Mouse (Mus musculus) heart, embryonic 12.5 days (tissue): ENCODE measurements around the gene Ksr2. TPM values are rescaled to one million over a fixed set of nuclear protein-coding genes. Genes with fewer than 3 reads are reported as not detected.

Experiments used
- ATAC-seq: fragments of 200-750 bp; cut with Nextera tagmentation; 2 replicates; pipeline ENCODE4 v1.8.0; 2017; ENCODE audit warnings: moderate TSS enrichment, moderate library complexity; ENCODE audit not compliant: insufficient number of reproducible peaks, low FRiP score
- H3K27ac ChIP-seq: fragments of 300-500 bp; sonication (generic); 2 replicates; pipeline ENCODE4 v1.5.1; 2016; ENCODE audit warnings: mild to moderate bottlenecking, moderate library complexity; ENCODE audit not compliant: poor library complexity, severe bottlenecking
- H3K27me3 ChIP-seq: fragments of 300-500 bp; sonication (generic); replicated peaks from 2 replicates; pipeline ENCODE4 v1.6.1; 2016; ENCODE audit warnings: mild to moderate bottlenecking, moderate library complexity
- H3K36me3 ChIP-seq: fragments of 300-500 bp; sonication (generic); 2 replicates; pipeline ENCODE4 v1.6.1; 2016; ENCODE audit warnings: mild to moderate bottlenecking, moderate library complexity
- H3K4me1 ChIP-seq: fragments of 300-500 bp; sonication (generic); replicated peaks from 2 replicates; pipeline ENCODE4 v1.6.1; 2016; ENCODE audit warnings: mild to moderate bottlenecking
- H3K4me2 ChIP-seq: fragments of 300-500 bp; sonication (generic); 2 replicates; pipeline ENCODE4 v1.6.1; 2016; ENCODE audit warnings: mild to moderate bottlenecking, moderate library complexity
- H3K4me3 ChIP-seq: fragments of 300-500 bp; sonication (generic); 2 replicates; pipeline ENCODE4 v1.5.1; 2016; ENCODE audit warnings: mild to moderate bottlenecking
- H3K9ac ChIP-seq: fragments of 300-500 bp; sonication (generic); 2 replicates; pipeline ENCODE4 v1.6.1; 2016; ENCODE audit warnings: mild to moderate bottlenecking, moderate library complexity
- H3K9me3 ChIP-seq: fragments of 300-500 bp; sonication (generic); replicated peaks from 2 replicates; pipeline ENCODE4 v1.6.1; 2016; ENCODE audit warnings: mild to moderate bottlenecking, moderate library complexity
- WGBS: fragments of 180-500 bp; shearing (Covaris S2); methylation state at CpG from one replicate; pipeline ENCODE4 v1.1.7; 2016; 5-methylcytosine and 5-hydroxymethylcytosine counted together
- polyA plus RNA-seq: library from polyadenylated mRNA; unstranded; fragments of >200 nt; fragmentation: Nextera tagmentation; extraction: Ambion mirVana; gene quantifications from 2 replicates; pipeline ENCODE4 v1.2.1, GENCODE M21; 2016

The Ksr2 gene
- polyA plus RNA-seq, 1 experiment from 2014 or later: 0.15 TPM

DNA sequence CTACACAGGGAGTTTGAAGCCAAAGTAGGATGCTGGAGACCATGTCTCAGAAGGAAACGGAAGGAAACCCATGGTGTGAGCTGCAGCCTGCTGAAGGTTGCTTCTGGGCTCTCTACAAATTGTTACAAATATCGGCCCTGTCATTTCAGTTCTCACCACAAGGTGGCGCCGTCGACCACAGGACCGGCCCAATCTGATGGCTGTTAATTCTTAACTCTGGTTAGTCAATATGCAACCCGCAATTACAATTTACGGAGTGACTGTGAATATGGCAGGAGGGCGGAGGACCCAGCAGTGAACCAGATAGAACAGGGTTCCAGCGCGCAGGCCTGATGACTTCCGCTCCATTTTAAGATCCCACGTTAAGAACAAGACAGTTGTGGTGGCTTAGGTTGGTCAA lies 92.6 kb downstream of the Ksr2 start:
- no peak overlapping the region for H3K9ac ChIP-seq
- no peaks in the 10 kb centered on the region for H3K9me3 ChIP-seq
- no peak overlapping the region for H3K4me2 ChIP-seq
- H3K4me3 ChIP-seq: no peak overlapping the region
- H3K4me1 ChIP-seq: 0 out of 2 replicates have a peak, but pooled peaks cover 11% of the 10 kb centered on the region
- H3K36me3 ChIP-seq: no peaks in the 10 kb centered on the region
- no peak for ATAC-seq
- no peak overlapping the region for H3K27ac ChIP-seq
- H3K27me3 ChIP-seq: peaks cover 5% of the 10 kb centered on the region; the same call in 1 of the 2 replicates
- WGBS: 32% methylated on average over 13 of the region's 13 CpGs

DNA sequence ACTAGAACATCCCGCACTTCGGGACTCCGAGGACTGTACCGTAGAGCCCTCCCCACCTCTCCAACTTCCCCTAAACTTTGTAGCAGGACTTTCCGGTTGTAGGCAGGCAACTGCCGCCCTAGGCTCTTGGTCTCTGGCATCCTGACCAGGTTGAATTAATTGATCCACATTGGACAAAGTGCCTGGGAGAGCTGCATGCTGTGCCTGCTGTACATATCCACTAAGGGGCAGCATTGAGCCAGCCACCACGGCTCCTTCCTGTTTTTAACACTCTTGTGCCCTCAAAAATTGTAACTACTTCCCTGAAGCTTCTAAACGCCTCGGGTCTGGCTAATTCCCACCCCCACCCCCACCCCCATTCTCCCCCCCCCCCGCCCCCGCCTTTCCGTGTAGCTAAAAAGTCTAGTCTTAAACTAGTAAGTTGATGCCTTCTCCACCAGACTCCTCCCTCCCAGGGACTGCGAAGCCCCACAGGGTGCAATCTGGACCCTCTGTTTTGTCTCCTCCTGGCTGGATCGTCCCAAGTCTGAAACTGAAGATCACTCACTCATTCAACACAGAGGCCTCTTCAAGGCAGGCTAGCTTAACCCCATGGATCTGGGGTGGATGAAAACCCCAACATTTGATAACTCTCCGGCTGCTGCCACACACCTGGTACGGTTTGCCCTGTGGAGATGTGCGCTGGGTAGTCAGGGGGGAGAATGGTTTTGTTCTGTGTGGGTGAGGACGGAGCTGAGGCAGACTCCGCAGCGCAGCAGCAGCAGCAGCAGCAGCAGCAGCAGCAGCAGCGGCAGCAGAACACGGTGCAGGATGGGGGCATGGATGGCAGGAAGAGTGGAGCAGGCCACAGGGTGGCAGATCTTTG lies 95.9 kb downstream of the Ksr2 start:
- H3K4me2 ChIP-seq: peak overlapping the region; percentile 41
- no peak for ATAC-seq
- H3K27me3 ChIP-seq: peaks cover 9% of the 10 kb centered on the region; the same call in 1 of the 2 replicates
- no peak overlapping the region for H3K4me3 ChIP-seq
- H3K9me3 ChIP-seq: no peaks in the 10 kb centered on the region
- no peaks in the 10 kb centered on the region for H3K36me3 ChIP-seq
- no peak overlapping the region for H3K9ac ChIP-seq
- H3K27ac ChIP-seq: no peak overlapping the region
- WGBS: 42% methylated on average over 22 of the region's 22 CpGs
- H3K4me1 ChIP-seq: 0 out of 2 replicates have a peak, but pooled peaks cover 11% of the 10 kb centered on the region

DNA sequence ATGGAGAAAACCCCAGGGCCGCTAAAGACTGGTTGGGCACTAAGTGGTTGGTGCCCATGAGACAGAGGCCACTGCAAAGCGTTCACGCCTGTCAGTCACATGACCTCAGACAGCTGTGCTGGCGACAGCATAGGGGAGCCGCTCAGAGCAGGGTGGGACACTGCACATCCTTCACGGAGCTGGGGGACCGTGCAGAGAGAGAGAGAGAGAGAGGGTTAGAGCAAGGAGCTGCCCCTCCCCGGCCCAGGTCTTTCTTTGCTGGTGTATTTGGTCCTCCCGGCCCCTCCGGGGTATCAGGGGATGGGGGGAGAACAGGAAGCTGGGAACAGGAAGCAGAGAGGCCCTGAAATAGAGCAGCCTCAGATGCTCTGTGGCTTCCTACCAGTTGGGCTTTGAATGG lies 97.1 kb downstream of the Ksr2 start:
- Histone ChIP-seq H3K27ac (no peak overlapping the region), H3K36me3 (no peaks in the 10 kb centered on the region), H3K9me3 (no peaks in the 10 kb centered on the region), H3K4me2 (no peak overlapping the region), H3K4me3 (no peak overlapping the region), H3K27me3 (peaks cover 9% of the 10 kb centered on the region; the same call in 1 of the 2 replicates), H3K4me1 (0 out of 2 replicates have a peak, but pooled peaks cover 11% of the 10 kb centered on the region), H3K9ac (no peak overlapping the region; the same call in 1 of the 2 replicates)
- WGBS: 54% methylated on average over 10 of the region's 10 CpGs
- ATAC-seq: peak; percentile 51; the same call in 1 of the 2 replicates

DNA sequence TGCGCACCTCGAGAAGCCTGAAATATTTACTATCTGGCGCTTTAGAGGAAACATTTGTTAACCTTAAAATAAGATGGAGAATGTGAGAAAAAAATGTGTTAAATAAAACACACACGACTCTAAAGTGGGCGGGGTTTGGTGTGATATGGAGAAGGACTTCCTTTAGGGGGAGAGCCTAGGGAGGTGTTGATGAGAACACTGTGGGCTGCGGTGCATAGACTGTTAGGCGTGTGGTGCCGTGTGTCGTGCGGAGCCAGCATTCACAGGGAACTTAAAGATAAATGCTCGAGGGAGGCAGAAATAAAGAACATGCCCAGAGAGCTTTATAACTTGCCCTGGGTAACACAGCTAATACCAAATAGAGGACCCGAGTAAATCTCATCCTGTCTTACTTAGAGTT lies 101.6 kb downstream of the Ksr2 start:
- 75% methylated on average over 12 of the region's 12 CpGs for whole genome bisulfite sequencing
- Histone ChIP-seq H3K4me3 (no peak overlapping the region), H3K27me3 (peaks cover 10% of the 10 kb centered on the region; the same call in 1 of the 2 replicates), H3K36me3 (no peaks in the 10 kb centered on the region), H3K4me1 (0 out of 2 replicates have a peak, but pooled peaks cover 6% of the 10 kb centered on the region), H3K9me3 (no peaks in the 10 kb centered on the region), H3K4me2 (no peak overlapping the region), H3K27ac (no peak overlapping the region), H3K9ac (no peak overlapping the region)
- ATAC-seq: no peak

DNA sequence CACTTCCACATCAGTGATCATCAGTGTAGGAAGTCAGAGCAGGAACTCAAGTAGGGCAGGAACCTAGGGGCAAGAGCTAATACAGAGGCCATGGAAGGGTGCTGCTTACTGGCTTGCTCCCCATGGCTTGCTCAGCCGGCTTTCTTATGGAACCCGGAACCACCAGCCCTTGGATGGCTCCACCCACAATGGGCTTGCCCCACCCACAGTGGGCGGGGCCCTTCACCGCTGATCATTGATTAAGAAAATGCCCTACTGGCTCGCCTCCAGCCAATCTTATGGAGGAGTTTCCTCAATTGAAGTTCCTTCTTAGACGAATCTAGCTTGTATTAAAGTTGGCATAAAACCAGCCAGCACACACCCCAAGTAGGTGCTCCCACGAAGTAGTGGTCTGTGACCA lies 102.1 kb downstream of the Ksr2 start:
- no peak overlapping the region for H3K4me2 ChIP-seq
- H3K36me3 ChIP-seq: no peaks in the 10 kb centered on the region
- WGBS: 62% methylated on average over 7 of the region's 7 CpGs
- H3K4me3 ChIP-seq: no peak overlapping the region
- H3K9ac ChIP-seq: no peak overlapping the region
- no peaks in the 10 kb centered on the region for H3K9me3 ChIP-seq
- H3K27ac ChIP-seq: no peak overlapping the region
- H3K27me3 ChIP-seq: peaks cover 10% of the 10 kb centered on the region; the same call in 1 of the 2 replicates
- no peak for ATAC-seq
- H3K4me1 ChIP-seq: 0 out of 2 replicates have a peak, but pooled peaks cover 5% of the 10 kb centered on the region

DNA sequence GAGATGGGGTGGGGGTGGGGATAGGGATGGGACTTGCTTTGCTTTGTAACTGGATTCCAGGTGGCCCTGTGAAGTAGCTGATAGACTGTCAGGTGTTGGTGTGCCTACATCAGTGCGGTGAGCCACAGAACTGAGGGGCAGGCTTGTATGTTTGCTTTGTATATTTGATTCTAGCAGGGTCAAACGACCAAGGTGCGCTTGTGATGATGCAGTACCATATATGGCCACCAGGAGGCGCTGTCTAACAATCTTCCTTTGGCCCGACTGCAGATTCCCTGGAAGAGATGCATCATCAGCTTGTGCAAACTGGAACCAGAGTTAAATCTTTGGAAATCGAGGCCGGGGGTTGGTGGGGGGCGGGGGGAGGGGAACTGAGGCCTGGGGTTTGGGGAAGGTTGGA lies 102.8 kb downstream of the Ksr2 start:
- H3K9me3 ChIP-seq: no peaks in the 10 kb centered on the region
- no peak overlapping the region for H3K9ac ChIP-seq
- no peak overlapping the region for H3K4me2 ChIP-seq
- H3K36me3 ChIP-seq: no peaks in the 10 kb centered on the region
- peaks cover 10% of the 10 kb centered on the region; the same call in 1 of the 2 replicates for H3K27me3 ChIP-seq
- no peak overlapping the region for H3K4me3 ChIP-seq
- ATAC-seq: no peak
- H3K4me1 ChIP-seq: no peaks in the 10 kb centered on the region
- WGBS: 3% methylated on average over 8 of the region's 8 CpGs
- H3K27ac ChIP-seq: no peak overlapping the region

DNA sequence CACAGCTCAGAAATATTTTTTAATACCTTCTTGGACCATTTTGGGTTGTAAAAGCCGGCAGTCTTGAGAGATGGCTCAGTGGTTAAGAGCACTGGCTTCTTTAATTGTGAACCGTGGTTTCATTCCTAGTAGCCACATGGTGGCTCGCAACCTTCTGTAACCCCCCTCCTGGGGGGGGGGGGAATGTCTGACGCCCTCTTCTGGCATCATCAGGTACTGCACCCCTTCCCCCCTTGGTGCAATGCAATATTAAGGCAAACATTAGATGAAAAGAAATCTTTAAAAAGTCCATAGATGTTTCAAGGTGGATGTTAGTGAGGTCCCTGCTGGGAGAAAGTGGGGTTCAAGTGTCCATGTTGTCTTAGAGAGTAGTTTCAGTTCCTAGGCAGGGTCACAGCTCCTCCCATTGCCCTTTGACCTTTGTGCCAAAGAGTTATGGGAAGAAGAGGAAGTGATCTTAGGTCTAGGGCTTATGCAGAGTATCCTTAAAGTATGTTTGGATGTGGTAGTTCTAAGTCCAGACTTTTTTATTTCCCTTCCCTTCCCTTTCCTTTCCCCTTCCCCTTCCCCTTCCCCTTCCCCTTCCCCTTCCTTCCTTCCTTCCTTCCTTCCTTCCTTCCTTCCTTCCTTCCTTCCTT lies 106.2 kb downstream of the Ksr2 start:
- H3K4me2 ChIP-seq: no peak overlapping the region
- no peak overlapping the region for H3K27ac ChIP-seq
- peaks cover 5% of the 10 kb centered on the region for H3K9me3 ChIP-seq
- no peaks in the 10 kb centered on the region for H3K36me3 ChIP-seq
- H3K4me1 ChIP-seq: no peaks in the 10 kb centered on the region
- no peak for ATAC-seq
- WGBS: 29% methylated on average over 4 of the region's 4 CpGs
- no peak overlapping the region for H3K9ac ChIP-seq
- 0 out of 2 replicates have a peak, but pooled peaks cover 6% of the 10 kb centered on the region for H3K27me3 ChIP-seq
- H3K4me3 ChIP-seq: no peak overlapping the region

DNA sequence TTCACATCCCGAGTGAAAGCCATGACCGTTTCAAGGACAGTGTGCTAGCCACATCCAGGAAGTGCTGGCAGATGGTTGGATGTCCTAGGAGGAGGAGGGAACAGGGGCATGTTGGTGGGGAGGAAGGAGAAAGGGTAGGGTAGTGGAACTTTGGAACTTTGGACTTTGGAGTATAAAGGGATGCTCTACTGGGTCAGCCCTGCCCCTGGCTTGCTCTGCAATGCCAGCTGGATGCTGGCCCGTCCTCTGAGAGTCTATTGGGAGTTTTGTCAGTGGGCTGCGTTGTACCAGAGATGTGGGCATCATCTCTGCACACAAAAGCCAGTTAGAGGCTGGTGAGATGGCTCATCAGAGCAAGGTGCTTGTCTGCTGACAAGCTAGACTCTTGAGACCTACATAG lies 107.4 kb downstream of the Ksr2 start:
- WGBS: 64% methylated on average over 4 of the region's 4 CpGs
- H3K9ac ChIP-seq: no peak overlapping the region
- no peak for ATAC-seq

DNA sequence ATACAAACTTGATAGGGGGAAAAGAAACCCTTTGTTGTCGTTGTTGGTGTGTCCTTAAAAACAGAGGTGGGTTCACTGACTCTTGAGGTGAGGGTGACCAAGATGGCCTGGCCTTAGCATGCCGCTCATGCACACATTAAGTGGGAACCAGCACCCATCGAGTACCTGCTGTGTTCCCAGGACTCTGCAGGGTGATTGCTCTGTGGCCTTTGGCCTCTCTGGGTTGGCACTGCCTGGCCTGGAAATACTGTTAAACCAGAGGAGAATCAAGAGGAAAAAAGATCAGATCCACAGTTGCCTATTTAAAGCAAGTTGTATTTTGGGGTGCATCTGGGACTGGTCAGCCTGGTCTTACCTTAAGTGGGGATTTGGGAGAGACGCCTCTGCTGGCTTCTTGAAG lies 107.9 kb downstream of the Ksr2 start:
- WGBS: 79% methylated on average over 4 of the region's 4 CpGs
- Histone ChIP-seq H3K4me2 (no peak overlapping the region), H3K4me1 (no peaks in the 10 kb centered on the region), H3K9me3 (peaks cover 5% of the 10 kb centered on the region), H3K36me3 (no peaks in the 10 kb centered on the region), H3K27ac (no peak overlapping the region), H3K9ac (no peak overlapping the region), H3K4me3 (no peak overlapping the region), H3K27me3 (0 out of 2 replicates have a peak, but pooled peaks cover 3% of the 10 kb centered on the region)
- no peak for ATAC-seq

More for the DNA sequence above, 107.4 kb downstream of the Ksr2 start:
- 0 out of 2 replicates have a peak, but pooled peaks cover 4% of the 10 kb centered on the region for H3K27me3 ChIP-seq
- peaks cover 5% of the 10 kb centered on the region for H3K9me3 ChIP-seq
- H3K27ac ChIP-seq: no peak overlapping the region
- H3K4me3 ChIP-seq: no peak overlapping the region
- H3K4me2 ChIP-seq: no peak overlapping the region
- H3K36me3 ChIP-seq: no peaks in the 10 kb centered on the region
- no peaks in the 10 kb centered on the region for H3K4me1 ChIP-seq

DNA sequence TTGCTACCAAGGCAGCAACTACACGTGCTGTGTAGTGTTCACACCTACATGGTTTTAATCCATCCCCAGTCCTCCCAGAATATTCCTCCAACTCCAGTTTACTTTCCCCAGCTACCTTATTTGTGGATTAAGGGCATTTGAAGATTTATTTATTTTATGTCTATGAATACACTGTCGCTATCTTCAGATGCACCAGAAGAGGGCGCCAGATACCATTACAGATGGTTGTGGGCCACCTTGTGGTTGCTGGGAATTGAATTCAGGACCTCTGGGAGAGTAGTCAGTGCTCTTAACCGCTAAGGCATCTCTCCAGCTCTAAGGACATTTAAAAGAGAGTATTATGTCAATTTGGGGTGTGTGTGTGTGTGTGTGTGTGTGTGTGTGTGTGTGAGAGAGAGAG lies 108.7 kb downstream of the Ksr2 start:
- H3K9ac ChIP-seq: no peak overlapping the region
- 0 out of 2 replicates have a peak, but pooled peaks cover under 1% of the 10 kb centered on the region for H3K27me3 ChIP-seq
- H3K4me1 ChIP-seq: no peaks in the 10 kb centered on the region
- H3K36me3 ChIP-seq: no peaks in the 10 kb centered on the region
- no peak for ATAC-seq
- 59% methylated on average over 4 of the region's 4 CpGs for WGBS
- H3K4me2 ChIP-seq: no peak overlapping the region
- H3K27ac ChIP-seq: no peak overlapping the region
- H3K9me3 ChIP-seq: peaks cover 5% of the 10 kb centered on the region
- no peak overlapping the region for H3K4me3 ChIP-seq

DNA sequence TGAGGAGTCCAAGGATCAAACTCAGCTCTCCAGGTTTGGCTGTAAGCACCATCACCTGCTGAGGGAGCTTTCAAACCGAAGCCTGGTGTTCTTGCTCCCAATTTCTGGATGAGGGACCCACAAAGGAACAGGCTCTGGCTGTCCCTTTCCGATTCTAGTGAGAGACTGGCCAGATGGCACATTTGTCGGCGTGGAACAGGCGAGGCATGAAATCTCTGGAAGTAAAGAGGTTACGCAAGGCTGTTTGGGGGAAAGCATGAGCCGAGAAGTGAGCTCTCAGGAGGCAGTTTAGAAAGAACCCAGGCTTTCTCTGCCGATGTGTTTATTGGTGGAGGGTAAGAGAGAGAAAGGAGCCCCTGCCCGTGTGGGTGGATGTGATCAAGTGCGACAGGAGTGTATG lies 109.2 kb downstream of the Ksr2 start:
- no peak overlapping the region for H3K27ac ChIP-seq
- 78% methylated on average over 10 of the region's 10 CpGs for WGBS
- H3K36me3 ChIP-seq: no peaks in the 10 kb centered on the region

More for the DNA sequence above, 109.2 kb downstream of the Ksr2 start:
- Histone ChIP-seq H3K9ac (no peak overlapping the region), H3K4me3 (no peak overlapping the region), H3K27me3 (no peaks in the 10 kb centered on the region), H3K4me1 (no peaks in the 10 kb centered on the region), H3K4me2 (no peak overlapping the region), H3K9me3 (peaks cover 5% of the 10 kb centered on the region)
- ATAC-seq: no peak
